Mouse (Mus musculus) liver, postnatal 0 days (tissue): ENCODE measurements around the gene Ccdc171.

ENCODE experiments used
- CTCF ChIP-seq: sonication (generic); IDR thresholded peaks from 2 replicates; pipeline ENCODE4 v1.5.1; 2016; ENCODE audit warnings: antibody characterized with exemption, low read depth
- EP300 ChIP-seq: IDR thresholded peaks from 2 replicates; pipeline ENCODE4 v1.6.1; 2016; ENCODE audit warnings: antibody characterized with exemption, low read depth, mild to moderate bottlenecking

DNA sequence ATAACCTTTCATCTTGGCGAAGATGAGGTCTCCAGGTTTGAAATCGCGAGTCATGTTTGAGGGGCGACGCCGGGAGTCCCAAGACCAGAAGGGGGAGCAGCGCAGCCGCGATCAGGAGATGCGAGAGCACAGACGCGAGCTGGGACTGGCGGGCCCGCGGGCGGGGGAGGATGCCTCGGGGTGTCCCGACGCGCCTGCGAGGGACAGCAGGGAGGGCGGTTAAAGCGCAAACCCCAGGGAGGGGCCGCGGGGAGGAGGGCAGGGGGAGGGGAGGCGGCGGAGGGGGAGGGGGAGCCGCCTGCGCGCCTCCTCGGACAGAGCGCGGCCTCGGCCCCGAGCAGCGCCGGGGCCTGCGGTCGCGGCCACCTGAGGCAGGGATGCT lies 39.6 kb upstream of the Ccdc171 start:
- TF ChIP-seq CTCF (peak; percentile 84), EP300 (no peak)
